Mouse (Mus musculus) cerebellum, adult 9-10 months (tissue): ENCODE measurements around the gene Olfr297.

ENCODE experiments used
- DNase-seq: peaks from one replicate; pipeline ENCODE4 v3.0.0; 2022

Olfr297 gene

GRCm38 (mm10) chr7:86519668-86520067 is at the start of gene Olfr297:
Gene Olfr297 (plus strand): TSS chr7:86519968.
- no peak for DNase-seq

GRCm38 (mm10) chr7:86492384-86492783 is 27.4 kb upstream of the Olfr297 start, which contains the start of gene Olfr298:
Gene Olfr298 (minus strand): TSS chr7:86492484.
- no peak for DNase-seq
